Mouse (Mus musculus): ENCODE data around the gene Ece2. TPM values are rescaled to one million over a fixed set of nuclear protein-coding genes. Genes with fewer than 3 reads are reported as not detected.

Gene Ece2
- polyA plus RNA-seq (2014; fragmentation: Illumina TruSeq; extraction: RNeasy Lipid Tissue Mini Kit (QIAGEN cat#74804)), result 1.1 TPM

GRCm38 (mm10) chr16:20629731-20630634 lies at the start of gene Ece2:
Gene Ece2, plus strand, starts transcription at chr16:20629828.

GRCm38 (mm10) chr16:20589366-20589938 lies 40.2 kb upstream of the Ece2 start, which contains the start of gene Vwa5b2:
Gene Vwa5b2, plus strand, starts transcription at chr16:20589471.

GRCm38 (mm10) chr16:20611357-20612227 lies 18.0 kb upstream of the Ece2 start, which contains the start of the genes Eef1akmt4, Gm49333 and Alg3:
Gene Eef1akmt4, plus strand, starts transcription at chr16:20611593.
Gene Gm49333, plus strand, starts transcription at chr16:20611610.
Gene Alg3, minus strand, starts transcription at chr16:20611735.

DNA sequence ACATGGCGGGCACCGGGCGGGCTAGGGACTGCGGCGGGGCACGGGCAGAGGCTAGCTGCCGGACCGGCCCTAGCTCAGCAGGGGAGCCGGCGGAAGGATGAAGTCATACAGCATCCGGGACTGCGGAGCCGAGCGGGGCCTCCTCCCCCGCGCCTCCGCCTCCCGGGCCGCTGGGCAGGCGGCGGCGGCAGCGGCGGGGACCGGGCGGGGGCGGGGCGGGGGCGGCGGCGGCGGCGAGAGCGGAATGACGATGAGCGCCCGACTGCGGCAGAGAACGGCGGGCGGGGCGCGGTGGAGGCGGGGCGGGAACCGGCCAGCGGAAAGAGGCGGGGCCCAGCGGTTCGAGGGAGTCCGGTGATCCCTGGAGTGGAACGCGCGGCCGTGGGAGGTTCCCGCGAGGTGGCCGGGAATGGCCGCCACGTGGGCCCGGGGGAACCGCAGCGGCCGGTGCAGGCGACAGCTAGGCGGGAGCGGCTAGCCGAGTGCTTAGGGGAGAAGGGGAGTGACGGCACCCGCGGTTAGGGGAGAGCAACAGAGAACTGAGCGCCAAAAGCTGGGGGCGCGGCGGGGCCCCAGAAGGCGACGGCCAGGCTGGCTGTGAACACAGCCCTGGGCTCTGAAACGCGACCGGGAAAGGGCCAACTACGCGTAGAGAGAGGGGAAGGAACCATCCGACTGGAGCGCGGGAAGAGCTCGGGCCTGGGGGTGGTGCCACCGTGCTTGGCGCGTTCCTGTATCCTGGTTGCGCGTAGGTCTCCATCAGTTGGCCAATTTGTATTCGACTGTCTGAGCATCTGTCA lies 8.2 kb upstream of the Ece2 start, which contains the start of gene Camk2n2:
TSS of gene Camk2n2 (minus strand) at position 97 of the 800 bp plus-strand sequence.

DNA sequence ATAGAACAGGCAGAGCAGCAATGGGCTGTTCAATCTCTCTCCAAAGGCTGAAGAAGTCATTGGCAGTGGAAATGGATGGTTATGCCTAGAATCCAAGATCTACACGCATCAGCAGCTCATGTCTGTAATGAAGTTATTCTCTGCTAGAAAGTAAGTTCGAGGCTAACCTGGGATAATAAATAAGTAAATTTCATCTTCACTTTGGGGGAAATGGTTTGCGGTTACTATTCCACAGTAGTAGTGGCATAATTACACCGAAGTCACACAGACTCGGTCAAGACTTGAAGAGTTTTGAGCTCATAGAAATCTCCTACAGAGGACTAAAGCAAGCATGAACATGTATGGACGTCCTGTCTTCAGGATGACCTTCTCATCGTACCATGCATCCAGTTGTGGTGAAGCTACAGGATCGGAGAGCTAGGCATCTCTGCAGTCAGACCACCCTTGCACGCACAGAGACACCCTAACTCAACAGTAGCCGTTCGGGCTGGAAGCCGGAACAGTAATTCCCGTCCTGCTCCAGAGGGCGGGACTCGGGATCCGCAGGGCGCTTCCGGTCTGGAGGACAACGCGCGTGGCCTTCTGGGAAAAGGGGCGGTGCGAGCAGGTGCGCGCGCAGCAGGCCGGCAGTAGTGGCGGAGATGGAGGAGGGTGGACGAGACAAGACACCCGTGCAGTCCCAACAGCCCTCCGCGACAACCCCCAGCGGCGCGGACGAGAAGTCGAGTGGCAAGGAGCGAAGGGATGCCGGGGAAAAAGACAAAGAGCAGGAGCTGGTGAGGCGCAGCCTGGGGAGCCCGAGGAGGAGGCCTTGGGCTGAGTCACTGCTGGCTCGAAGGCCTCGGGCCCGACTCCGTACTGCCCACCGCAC lies 21.7 kb downstream of the Ece2 start, which contains the start of gene Psmd2:
TSS of gene Psmd2 (plus strand) at position 577 of the 871 bp plus-strand sequence.

GRCm38 (mm10) chr16:20668013-20668412 lies 38.4 kb downstream of the Ece2 start, which contains the start of gene Eif4g1:
Gene Eif4g1, plus strand, starts transcription at chr16:20668313.

GRCm38 (mm10) chr16:20693111-20693701 lies 63.6 kb downstream of the Ece2 start, which contains the start of gene Fam131a:
Gene Fam131a, plus strand, starts transcription at chr16:20693241.

Other genes with a start within 250 kb of the Ece2 start
- gene Abcc5, start 203.4 kb upstream of the Ece2 start, polyA plus RNA-seq (2014; fragmentation: Illumina TruSeq; extraction: RNeasy Lipid Tissue Mini Kit (QIAGEN cat#74804)), result 32.8 TPM
- gene Eif2b5, start 131.0 kb upstream of the Ece2 start, polyA plus RNA-seq (2014; fragmentation: Illumina TruSeq; extraction: RNeasy Lipid Tissue Mini Kit (QIAGEN cat#74804)), result 8.2 TPM
- 26.8 TPM for gene Dvl3, start 112.8 kb upstream of the Ece2 start, polyA plus RNA-seq (2014; fragmentation: Illumina TruSeq; extraction: RNeasy Lipid Tissue Mini Kit (QIAGEN cat#74804))
- 102 TPM for gene Ap2m1, start 94.3 kb upstream of the Ece2 start, polyA plus RNA-seq (2014; fragmentation: Illumina TruSeq; extraction: RNeasy Lipid Tissue Mini Kit (QIAGEN cat#74804))
- 8.6 TPM for gene Abcf3, start 81.3 kb upstream of the Ece2 start, polyA plus RNA-seq (2014; fragmentation: Illumina TruSeq; extraction: RNeasy Lipid Tissue Mini Kit (QIAGEN cat#74804))
- gene Vwa5b2, start 40.4 kb upstream of the Ece2 start, polyA plus RNA-seq (2014; fragmentation: Illumina TruSeq; extraction: RNeasy Lipid Tissue Mini Kit (QIAGEN cat#74804)), result not detected
- gene Eef1akmt4, start 18.2 kb upstream of the Ece2 start, polyA plus RNA-seq (2014; fragmentation: Illumina TruSeq; extraction: RNeasy Lipid Tissue Mini Kit (QIAGEN cat#74804)), result 3.0 TPM
- not detected for gene Gm49333, start 18.2 kb upstream of the Ece2 start, polyA plus RNA-seq (2014; fragmentation: Illumina TruSeq; extraction: RNeasy Lipid Tissue Mini Kit (QIAGEN cat#74804))
- 6.3 TPM for gene Alg3, start 18.1 kb upstream of the Ece2 start, polyA plus RNA-seq (2014; fragmentation: Illumina TruSeq; extraction: RNeasy Lipid Tissue Mini Kit (QIAGEN cat#74804))
- not detected for gene Camk2n2, start 8.5 kb upstream of the Ece2 start, polyA plus RNA-seq (2014; fragmentation: Illumina TruSeq; extraction: RNeasy Lipid Tissue Mini Kit (QIAGEN cat#74804))
- gene Psmd2, start 21.8 kb downstream of the Ece2 start, polyA plus RNA-seq (2014; fragmentation: Illumina TruSeq; extraction: RNeasy Lipid Tissue Mini Kit (QIAGEN cat#74804)), result 77.0 TPM
- 125 TPM for gene Eif4g1, start 38.5 kb downstream of the Ece2 start, polyA plus RNA-seq (2014; fragmentation: Illumina TruSeq; extraction: RNeasy Lipid Tissue Mini Kit (QIAGEN cat#74804))
- 0.26 TPM for gene Fam131a, start 63.4 kb downstream of the Ece2 start, polyA plus RNA-seq (2014; fragmentation: Illumina TruSeq; extraction: RNeasy Lipid Tissue Mini Kit (QIAGEN cat#74804))
- 29.2 TPM for gene Polr2h, start 87.8 kb downstream of the Ece2 start, polyA plus RNA-seq (2014; fragmentation: Illumina TruSeq; extraction: RNeasy Lipid Tissue Mini Kit (QIAGEN cat#74804))
- gene Clcn2, start 87.9 kb downstream of the Ece2 start, polyA plus RNA-seq (2014; fragmentation: Illumina TruSeq; extraction: RNeasy Lipid Tissue Mini Kit (QIAGEN cat#74804)), result 0.29 TPM
- 0.09 TPM for gene Chrd, start 103.3 kb downstream of the Ece2 start, polyA plus RNA-seq (2014; fragmentation: Illumina TruSeq; extraction: RNeasy Lipid Tissue Mini Kit (QIAGEN cat#74804))
- gene Thpo, start 104.7 kb downstream of the Ece2 start, polyA plus RNA-seq (2014; fragmentation: Illumina TruSeq; extraction: RNeasy Lipid Tissue Mini Kit (QIAGEN cat#74804)), result not detected

Data from ovary, adult 10 weeks (tissue).